Mouse (Mus musculus) kidney, adult 2 months (tissue): ENCODE data around the gene Odf3b.

Source experiments
- CTCF ChIP-seq: fragments of 200-500 bp; conservative IDR thresholded peaks from 2 replicates; pipeline ENCODE4 v1.5.1; 2011; ENCODE audit warnings: low read depth, mild to moderate bottlenecking, control low read depth, low read length, moderate library complexity, mixed read lengths; ENCODE audit not compliant: insufficient read depth, insufficient read length
- POLR2A ChIP-seq: fragments of 200-500 bp; IDR thresholded peaks from one replicate; pipeline ENCODE4 v1.6.1; 2011; ENCODE audit warnings: low read depth, low read length, control low read depth

DNA sequence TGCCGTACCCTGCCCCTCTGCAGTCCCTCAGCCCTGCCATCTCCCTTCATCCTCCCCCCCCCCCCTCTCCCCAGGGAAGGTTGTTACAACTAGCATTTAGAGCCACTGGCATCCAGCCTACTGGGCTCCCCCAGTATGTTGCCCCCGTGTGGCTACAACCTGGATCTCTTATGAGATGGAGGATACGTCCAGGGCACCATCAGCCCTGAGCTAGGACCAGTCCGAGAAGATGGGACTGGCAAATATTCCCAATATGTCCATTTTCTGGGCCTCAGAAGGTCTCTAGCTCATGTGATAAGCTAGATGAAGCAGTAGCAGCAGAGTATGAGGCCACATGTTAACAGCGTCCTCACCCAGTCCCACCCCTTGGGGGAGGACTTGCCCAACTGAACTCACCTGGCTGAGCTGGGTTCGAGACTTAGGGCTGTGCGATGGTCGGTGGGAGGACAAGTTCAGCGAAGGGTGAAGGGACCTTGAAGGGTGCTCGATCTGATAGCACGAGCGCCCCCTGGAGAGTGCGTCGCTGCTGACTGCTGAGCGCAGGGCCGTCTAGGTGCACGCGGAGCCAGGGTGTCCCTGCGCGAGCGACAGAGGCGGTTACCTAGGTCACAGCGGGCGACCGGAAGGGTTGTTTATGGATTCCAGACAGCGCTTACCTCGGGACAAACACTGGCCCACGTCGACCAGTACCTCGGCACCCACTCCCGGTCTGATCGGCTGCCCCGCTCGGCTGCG, 5.9 kb downstream of the Odf3b start:
- TF ChIP-seq CTCF: peak; percentile 72
- TF ChIP-seq POLR2A: no peak
